Mouse (Mus musculus): Measurements from ENCODE around the gene Axin2. TPM values are rescaled to one million over a fixed set of nuclear protein-coding genes. Genes with fewer than 3 reads are reported as not detected.

The Axin2 gene
- polyA plus RNA-seq, 1 experiment: not detected

- H3K4me3 ChIP-seq (ENCODE audit: insufficient read depth, low read length): no peak overlapping the region
- H3K4me1 ChIP-seq (ENCODE audit: control insufficient read depth, insufficient read depth, low read length): no peaks in the 10 kb centered on the region
- TF ChIP-seq CTCF (IDR thresholded peaks at IDR 0.05; ENCODE audit: low read depth, low read length): no peak
- no peak for TF ChIP-seq POLR2A (IDR thresholded peaks at IDR 0.05; ENCODE audit: borderline replicate concordance, low read depth, low read length)
- H3K27ac ChIP-seq (ENCODE audit: insufficient read depth, low read depth, low read length): no peak overlapping the region
These were observed 29.6 kb upstream of the Axin2 start for GRCm38 (mm10) chr11:108890544-108890943.

GRCm38 (mm10) chr11:108891111-108891870 is 28.9 kb upstream of the Axin2 start:
- Histone ChIP-seq H3K4me3 (ENCODE audit: insufficient read depth, low read length) (no peak overlapping the region), H3K4me1 (ENCODE audit: control insufficient read depth, insufficient read depth, low read length) (no peaks in the 10 kb centered on the region), H3K27ac (ENCODE audit: insufficient read depth, low read depth, low read length) (no peak overlapping the region)
- no peak for TF ChIP-seq CTCF (IDR thresholded peaks at IDR 0.05; ENCODE audit: low read depth, low read length)

GRCm38 (mm10) chr11:108891871-108892380 is 28.2 kb upstream of the Axin2 start:
- no peak overlapping the region for H3K27ac ChIP-seq (ENCODE audit: insufficient read depth, low read depth, low read length)
- H3K4me1 ChIP-seq (ENCODE audit: control insufficient read depth, insufficient read depth, low read length): no peaks in the 10 kb centered on the region
- no peak overlapping the region for H3K4me3 ChIP-seq (ENCODE audit: insufficient read depth, low read length)
- TF ChIP-seq CTCF (IDR thresholded peaks at IDR 0.05; ENCODE audit: low read depth, low read length) (no peak), POLR2A (IDR thresholded peaks at IDR 0.05; ENCODE audit: borderline replicate concordance, low read depth, low read length) (no peak)

- Histone ChIP-seq H3K4me3 (ENCODE audit: insufficient read depth, low read length) (no peak overlapping the region), H3K4me1 (ENCODE audit: control insufficient read depth, insufficient read depth, low read length) (no peaks in the 10 kb centered on the region), H3K27ac (ENCODE audit: insufficient read depth, low read depth, low read length) (no peak overlapping the region)
- TF ChIP-seq CTCF (IDR thresholded peaks at IDR 0.05; ENCODE audit: low read depth, low read length) (no peak), POLR2A (IDR thresholded peaks at IDR 0.05; ENCODE audit: borderline replicate concordance, low read depth, low read length) (no peak)
These were observed 27.7 kb upstream of the Axin2 start for GRCm38 (mm10) chr11:108892406-108892805.

GRCm38 (mm10) chr11:108893232-108893790 is 26.8 kb upstream of the Axin2 start:
- H3K4me1 ChIP-seq (ENCODE audit: control insufficient read depth, insufficient read depth, low read length): no peaks in the 10 kb centered on the region
- no peak overlapping the region for H3K27ac ChIP-seq (ENCODE audit: insufficient read depth, low read depth, low read length)
- no peak for TF ChIP-seq POLR2A (IDR thresholded peaks at IDR 0.05; ENCODE audit: borderline replicate concordance, low read depth, low read length)
- no peak for TF ChIP-seq CTCF (IDR thresholded peaks at IDR 0.05; ENCODE audit: low read depth, low read length)
- no peak overlapping the region for H3K4me3 ChIP-seq (ENCODE audit: insufficient read depth, low read length)

- no peaks in the 10 kb centered on the region for H3K4me1 ChIP-seq (ENCODE audit: control insufficient read depth, insufficient read depth, low read length)
- TF ChIP-seq POLR2A (IDR thresholded peaks at IDR 0.05; ENCODE audit: borderline replicate concordance, low read depth, low read length): no peak
- TF ChIP-seq CTCF (IDR thresholded peaks at IDR 0.05; ENCODE audit: low read depth, low read length): no peak
- no peak overlapping the region for H3K27ac ChIP-seq (ENCODE audit: insufficient read depth, low read depth, low read length)
- H3K4me3 ChIP-seq (ENCODE audit: insufficient read depth, low read length): no peak overlapping the region
These were observed 26.2 kb upstream of the Axin2 start for GRCm38 (mm10) chr11:108893855-108894510.

GRCm38 (mm10) chr11:108897034-108897433 is 23.1 kb upstream of the Axin2 start:
- no peak for TF ChIP-seq POLR2A (IDR thresholded peaks at IDR 0.05; ENCODE audit: borderline replicate concordance, low read depth, low read length)
- no peak for TF ChIP-seq CTCF (IDR thresholded peaks at IDR 0.05; ENCODE audit: low read depth, low read length)
- no peaks in the 10 kb centered on the region for H3K4me1 ChIP-seq (ENCODE audit: control insufficient read depth, insufficient read depth, low read length)
- no peak overlapping the region for H3K4me3 ChIP-seq (ENCODE audit: insufficient read depth, low read length)

GRCm38 (mm10) chr11:108898063-108898462 is 22.1 kb upstream of the Axin2 start:
- H3K4me3 ChIP-seq (ENCODE audit: insufficient read depth, low read length): no peak overlapping the region
- no peak overlapping the region for H3K27ac ChIP-seq (ENCODE audit: insufficient read depth, low read depth, low read length)
- H3K4me1 ChIP-seq (ENCODE audit: control insufficient read depth, insufficient read depth, low read length): no peaks in the 10 kb centered on the region
- TF ChIP-seq POLR2A (IDR thresholded peaks at IDR 0.05; ENCODE audit: borderline replicate concordance, low read depth, low read length) (no peak), CTCF (IDR thresholded peaks at IDR 0.05; ENCODE audit: low read depth, low read length) (no peak)

More at GRCm38 (mm10) chr11:108897034-108897433, 23.1 kb upstream of the Axin2 start:
- no peak overlapping the region for H3K27ac ChIP-seq (ENCODE audit: insufficient read depth, low read depth, low read length)

- Histone ChIP-seq H3K4me1 (ENCODE audit: control insufficient read depth, insufficient read depth, low read length) (no peaks in the 10 kb centered on the region), H3K27ac (ENCODE audit: insufficient read depth, low read depth, low read length) (no peak overlapping the region), H3K4me3 (ENCODE audit: insufficient read depth, low read length) (no peak overlapping the region)
- no peak for TF ChIP-seq CTCF (IDR thresholded peaks at IDR 0.05; ENCODE audit: low read depth, low read length)
- TF ChIP-seq POLR2A (IDR thresholded peaks at IDR 0.05; ENCODE audit: borderline replicate concordance, low read depth, low read length): no peak
These were observed 21.7 kb upstream of the Axin2 start for GRCm38 (mm10) chr11:108898483-108898882.
